Mouse (Mus musculus): ENCODE data around the gene Ndrg4. TPM values are rescaled to one million over a fixed set of nuclear protein-coding genes. Genes with fewer than 3 reads are reported as not detected.
A peak's percentile ranks its signal among the peaks of the same experiment; 100 is the strongest.
"Not testable (repeated sequence)": the region's sequence is repeated elsewhere in the genome, so short reads cannot be mapped to it uniquely, and the experiment has no call there.

The Ndrg4 gene
- 100 to 1,000 TPM; 233 to 242 TPM for total RNA-seq (2021)

DNA sequence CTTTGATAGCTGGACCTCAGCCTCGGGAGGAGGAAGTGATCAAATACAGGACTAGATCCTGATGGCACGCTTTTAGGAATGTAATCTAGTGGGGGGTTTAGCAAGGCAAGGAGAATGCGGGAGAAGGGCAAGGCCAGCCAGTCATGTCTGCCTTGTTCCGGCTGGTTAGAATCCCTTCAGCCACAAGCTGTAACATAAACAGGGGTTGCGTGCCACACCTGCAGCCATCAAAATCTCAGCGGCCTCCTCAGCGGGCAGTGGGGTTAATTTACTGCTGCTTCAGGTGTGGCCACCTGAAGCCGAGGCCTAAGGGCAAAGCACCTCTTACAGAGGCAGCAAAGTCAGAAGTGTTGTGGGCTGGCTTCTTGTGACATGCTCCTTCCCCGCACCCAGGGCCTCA is at the start of gene Ndrg4:
Ndrg4 (plus strand) TSS at position 350 of the 400 bp plus-strand sequence.
- DNase-seq = no peak
- intact Hi-C loops (cut with DNase I) = no loop called here

GRCm38 (mm10) chr8:95632840-95633239 is 43.9 kb upstream of the Ndrg4 start:
- no peak for DNase-seq
- intact Hi-C loops (cut with DNase I) = no loop called here

- peak; percentile 93 to 95 for DNase-seq
- intact Hi-C loops (cut with DNase I) = no loop called here
Observed at GRCm38 (mm10) chr8:95633262-95634062, 43.3 kb upstream of the Ndrg4 start, which contains the start of gene Gins3. Gene Gins3 (plus strand): TSS chr8:95633453.

- DNase-seq = no peak
- intact Hi-C loops (cut with DNase I) = no loop called here
Observed at GRCm38 (mm10) chr8:95634063-95634340, 42.8 kb upstream of the Ndrg4 start.

DNA sequence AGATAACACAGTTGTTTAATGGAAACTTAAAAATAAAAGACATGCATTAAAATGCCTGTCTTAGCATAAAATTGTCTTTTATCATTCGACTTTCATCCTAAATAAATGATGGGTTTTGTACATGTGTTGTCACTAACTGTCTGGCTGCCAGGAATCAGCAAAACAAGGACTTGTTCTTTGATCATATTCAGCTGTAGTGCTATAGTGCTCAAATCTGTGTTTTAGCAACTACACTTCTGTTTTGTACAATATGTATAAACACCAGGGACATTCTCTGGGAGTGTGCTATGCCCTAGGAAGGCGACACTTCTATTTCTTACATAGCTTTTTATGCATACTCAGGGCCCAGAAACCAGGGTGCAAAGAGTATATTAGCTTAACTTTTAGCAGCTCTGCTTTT is 31.8 kb upstream of the Ndrg4 start:
- intact Hi-C loops (cut with DNase I) = no loop called here
- DNase-seq = no peak

- DNase-seq = no peak
- intact Hi-C loops (cut with DNase I) = no loop called here
Observed at GRCm38 (mm10) chr8:95648251-95648650, 28.5 kb upstream of the Ndrg4 start.

GRCm38 (mm10) chr8:95653351-95653750 is 23.4 kb upstream of the Ndrg4 start:
- intact Hi-C loops (cut with DNase I) = no loop called here
- DNase-seq = no peak

DNA sequence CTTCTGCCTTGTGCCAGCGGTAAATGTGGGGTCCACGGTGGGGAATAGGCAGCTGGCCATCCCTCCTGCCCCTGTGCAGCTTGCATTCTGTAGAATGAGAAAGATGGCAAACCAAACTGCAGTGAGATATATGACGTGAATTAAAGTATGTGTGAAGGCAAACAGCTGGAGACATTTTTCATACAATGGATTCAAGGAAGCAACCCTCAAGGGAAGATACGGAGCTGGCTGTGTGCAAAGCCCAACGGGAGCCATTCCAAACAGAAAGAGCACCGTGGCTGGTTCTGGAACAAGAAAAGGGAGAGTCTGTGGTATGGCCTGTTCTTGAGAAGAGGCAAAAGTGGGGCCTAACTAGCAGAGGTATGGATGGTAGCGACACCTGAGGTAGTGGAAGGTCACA is 20.9 kb upstream of the Ndrg4 start:
- intact Hi-C loops (cut with DNase I) = no loop called here
- DNase-seq = no peak

DNA sequence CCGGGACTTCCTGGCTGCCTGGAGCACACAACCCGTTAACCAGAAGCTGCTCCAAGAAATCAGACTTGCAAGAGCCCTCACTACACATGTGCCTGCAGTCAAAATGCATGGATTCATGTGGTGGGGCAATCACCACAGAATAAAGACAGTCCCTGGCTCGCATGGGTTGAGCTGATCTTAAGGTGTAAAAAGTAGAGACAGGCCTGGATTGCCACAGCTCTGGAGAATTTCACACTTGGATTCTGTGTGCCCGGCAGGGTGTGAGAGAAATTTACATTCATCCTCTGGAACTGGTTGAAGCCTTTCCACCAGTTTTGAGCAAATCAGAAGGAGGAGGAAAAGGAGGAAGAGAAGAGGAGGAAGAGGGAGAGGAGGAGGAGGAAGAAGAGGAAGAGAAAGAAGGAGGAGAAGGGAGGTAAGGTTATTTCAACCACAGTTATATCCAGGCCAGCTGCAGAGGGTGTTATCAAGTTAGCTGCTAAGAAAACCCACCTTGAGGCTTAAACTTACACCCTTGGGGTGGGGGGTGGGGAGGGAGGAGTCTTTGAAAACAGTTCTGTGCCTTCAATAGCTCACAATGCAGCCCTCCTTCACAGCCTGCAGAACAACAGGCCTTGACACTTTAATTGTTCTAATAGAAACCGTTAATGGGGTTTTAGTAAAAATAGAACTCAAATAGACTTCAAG is 20.3 kb upstream of the Ndrg4 start:
- DNase-seq = no peak
- intact Hi-C loops (cut with DNase I) = no loop called here

DNA sequence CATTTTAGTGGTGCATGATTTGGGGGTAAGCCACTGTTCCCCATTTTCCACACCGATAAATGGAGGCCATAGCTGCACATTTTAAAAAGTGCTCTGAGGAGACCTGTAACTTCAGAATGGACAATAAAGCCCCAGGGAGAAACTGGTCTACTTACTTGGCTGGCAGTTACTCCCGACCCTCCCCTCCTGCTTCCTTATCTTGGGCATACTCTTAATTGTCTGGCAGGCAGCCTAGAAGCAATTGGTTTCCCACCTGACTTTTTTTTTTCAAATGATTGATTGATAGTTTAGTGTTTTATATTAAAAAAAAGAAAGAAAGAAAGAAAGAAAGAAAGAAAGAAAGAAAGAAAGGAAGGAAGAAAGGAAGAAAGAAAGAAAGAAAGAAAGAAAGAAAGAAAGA is 19.3 kb upstream of the Ndrg4 start:
- intact Hi-C loops (cut with DNase I) = no loop called here
- DNase-seq = no peak

DNA sequence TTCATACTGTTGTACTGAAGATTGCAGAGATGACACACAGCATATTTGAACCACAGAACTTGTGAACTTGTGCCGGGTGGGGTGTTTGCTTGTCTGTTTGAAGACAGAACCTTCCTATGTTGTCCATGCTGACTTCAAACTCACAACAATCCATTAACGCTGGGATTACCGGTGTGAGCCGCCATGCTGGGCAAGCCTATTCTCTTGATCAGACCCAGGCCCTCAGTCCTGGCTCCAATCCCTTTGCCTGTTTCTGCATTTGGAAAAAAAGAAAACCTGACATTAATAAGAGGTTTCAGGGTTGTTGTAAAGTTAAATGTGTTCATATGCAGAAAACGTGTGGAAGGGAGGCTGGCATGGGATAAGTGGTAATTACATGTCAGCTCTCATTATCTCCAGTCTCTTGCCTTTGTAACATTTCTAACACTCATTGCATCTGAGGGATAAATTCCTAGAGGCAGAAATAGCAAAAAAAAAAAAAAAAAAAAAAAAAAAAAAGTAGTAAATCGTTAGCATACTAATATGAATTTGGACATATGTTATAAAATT is 16.4 kb upstream of the Ndrg4 start:
- intact Hi-C loops (cut with DNase I) = no loop called here
- no peak for DNase-seq

- no peak for DNase-seq
- intact Hi-C loops (cut with DNase I) = no loop called here
Observed at GRCm38 (mm10) chr8:95661085-95661484, 15.7 kb upstream of the Ndrg4 start.

DNA sequence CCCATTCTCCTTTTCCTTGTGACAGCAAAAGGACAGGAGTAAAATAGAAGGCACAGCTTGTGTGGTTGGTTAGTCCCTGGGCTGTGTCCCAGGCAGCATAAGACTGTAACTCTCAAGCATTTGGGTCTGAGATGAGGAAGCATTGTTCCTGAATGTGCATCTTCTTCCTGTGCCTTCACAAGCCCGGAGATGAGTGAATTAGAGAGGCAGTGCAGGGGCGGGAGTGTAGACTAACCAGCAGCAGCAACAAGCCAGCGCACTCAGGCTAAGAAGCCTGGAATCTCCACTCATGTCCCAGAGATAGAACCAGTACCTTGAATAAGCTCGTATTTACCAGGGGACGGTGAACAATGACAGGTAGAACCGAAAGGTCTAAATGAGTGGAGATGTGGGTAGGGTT is 15.2 kb upstream of the Ndrg4 start:
- no peak for DNase-seq
- intact Hi-C loops (cut with DNase I) = no loop called here

GRCm38 (mm10) chr8:95662885-95663598 is 13.7 kb upstream of the Ndrg4 start:
- DNase-seq = no peak

GRCm38 (mm10) chr8:95663599-95663949 is 13.2 kb upstream of the Ndrg4 start:
- DNase-seq = no peak
- intact Hi-C loops (cut with DNase I) = no loop called here

More at GRCm38 (mm10) chr8:95662885-95663598, 13.7 kb upstream of the Ndrg4 start:
- intact Hi-C loops (cut with DNase I) = no loop called here

GRCm38 (mm10) chr8:95665813-95666452 is 10.8 kb upstream of the Ndrg4 start:
- not testable (repeated sequence) for DNase-seq
- intact Hi-C loops (cut with DNase I) = loop anchor here (5.0 kb wide), 1 partner anchor 1364 kb away; no protein-coding TSS in a partner anchor

DNA sequence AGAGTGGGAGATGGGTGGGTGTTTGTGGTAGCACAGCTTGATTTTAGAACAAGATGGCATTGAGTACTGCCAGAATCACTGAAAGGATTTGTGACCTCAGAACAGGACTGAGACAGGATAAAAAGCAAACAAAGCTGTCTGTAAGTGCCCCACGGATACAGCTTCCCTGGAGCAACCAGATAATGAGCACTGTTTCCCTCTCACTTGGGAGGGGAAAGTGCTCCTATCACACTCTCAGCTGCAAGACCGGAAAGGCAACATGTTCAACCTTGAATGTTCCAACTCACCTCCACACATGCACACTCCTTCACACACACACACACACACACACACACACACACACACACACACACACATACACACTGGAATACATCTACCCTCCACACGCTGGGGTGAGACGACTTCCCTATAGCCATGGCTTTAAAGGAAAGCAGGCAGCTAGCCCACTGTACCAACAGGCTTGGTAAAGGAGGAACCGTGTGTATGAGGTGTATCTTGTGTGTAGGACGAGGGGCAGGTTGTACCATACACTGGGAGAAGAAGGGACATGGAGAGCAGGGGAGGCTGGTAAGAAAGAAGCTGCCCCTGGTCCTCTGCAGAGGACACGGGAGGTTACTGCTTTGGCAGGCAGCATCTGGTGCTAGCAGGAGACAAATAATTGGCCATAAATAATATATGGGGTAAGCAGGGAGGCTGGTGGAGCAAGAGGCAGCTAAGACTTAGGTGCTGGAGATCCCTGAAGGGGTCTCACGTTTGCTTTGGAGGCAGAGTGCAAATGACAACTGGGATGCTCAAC is 8.4 kb upstream of the Ndrg4 start:
- DNase-seq = no peak
- intact Hi-C loops (cut with DNase I) = loop anchor here (5.0 kb wide), 1 partner anchor 1366 kb away; no protein-coding TSS in a partner anchor

DNA sequence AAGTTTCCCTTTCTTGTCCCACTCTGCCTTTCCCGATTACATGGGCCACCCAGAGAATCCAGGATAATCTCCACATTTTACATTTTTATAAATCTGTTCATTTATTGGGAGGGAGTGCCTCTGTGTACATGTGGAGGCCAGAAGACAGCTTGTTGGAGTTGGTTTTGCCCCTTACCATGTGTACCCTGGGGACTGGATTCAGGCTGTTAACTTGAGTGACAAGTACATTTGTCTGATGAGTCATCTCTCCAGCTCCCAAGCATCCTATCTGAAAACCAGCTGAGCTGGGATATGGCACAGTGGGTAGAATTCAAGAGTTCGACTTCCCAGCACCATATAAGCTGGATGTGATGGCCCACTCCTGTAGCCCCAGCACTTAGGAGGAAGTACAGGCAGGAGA is 6.8 kb upstream of the Ndrg4 start:
- intact Hi-C loops (cut with DNase I) = loop anchor here (5.0 kb wide), 1 partner anchor 1368 kb away; no protein-coding TSS in a partner anchor
- no peak for DNase-seq

DNA sequence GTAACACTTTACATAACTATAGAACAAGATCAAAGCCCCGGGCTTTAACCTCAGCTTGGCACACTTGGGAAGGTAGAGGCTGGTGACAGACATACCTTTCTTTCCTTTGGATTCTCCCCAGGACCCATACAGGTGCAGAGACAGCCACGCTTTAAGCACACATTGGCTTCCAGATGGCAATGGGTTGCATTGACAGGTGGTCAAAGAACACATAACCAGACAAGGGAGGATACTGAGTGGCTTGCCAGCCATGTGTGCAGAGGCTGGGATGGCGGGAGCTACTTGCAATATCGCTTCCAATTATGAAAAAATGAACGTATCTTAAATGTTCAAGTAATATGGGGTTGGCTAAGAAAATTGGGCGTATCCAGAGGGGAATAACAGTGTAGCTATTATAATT is 4.9 kb upstream of the Ndrg4 start:
- DNase-seq = no peak
- intact Hi-C loops (cut with DNase I) = no loop called here

GRCm38 (mm10) chr8:95672811-95673210 is 4.0 kb upstream of the Ndrg4 start:
- no peak for DNase-seq
- intact Hi-C loops (cut with DNase I) = no loop called here

All from heart, postnatal 36 days (tissue).